Mouse (Mus musculus) c-Kit-positive CD71-positive TER-119-positive erythroid progenitor cells, embryonic 14.5 days (primary cell): ENCODE data around the gene Capn15.

Experiments
- DNase-seq: peaks from one replicate; pipeline ENCODE4 v3.0.0-alpha.2; 2013; ENCODE audit warnings: low spot score

The Capn15 gene

DNA sequence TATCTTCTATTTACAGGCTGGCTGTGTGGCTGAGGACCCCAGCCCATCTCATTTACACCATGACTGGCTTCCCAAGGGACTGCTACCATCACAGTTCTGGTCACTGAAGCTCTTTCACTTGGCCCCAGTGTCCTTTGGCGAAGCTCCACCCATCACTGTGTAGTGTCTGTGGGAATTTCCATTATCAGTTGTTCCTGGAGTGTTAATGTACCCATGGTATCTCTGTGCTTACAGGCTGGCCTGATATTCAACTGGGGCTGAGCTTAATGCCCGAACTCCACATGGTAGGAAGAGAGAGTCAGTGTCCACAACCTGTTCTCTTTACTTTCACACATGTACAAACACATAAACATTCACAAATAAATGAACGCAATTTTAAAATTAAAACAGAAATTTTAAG is 7.9 kb upstream of the Capn15 start:
- DNase-seq = peak; percentile 48

GRCm38 (mm10) chr17:25992274-25992673 is 6.7 kb upstream of the Capn15 start:
- DNase-seq = no peak

- no peak for DNase-seq
These were observed 4.7 kb upstream of the Capn15 start for GRCm38 (mm10) chr17:25990331-25990730.

DNA sequence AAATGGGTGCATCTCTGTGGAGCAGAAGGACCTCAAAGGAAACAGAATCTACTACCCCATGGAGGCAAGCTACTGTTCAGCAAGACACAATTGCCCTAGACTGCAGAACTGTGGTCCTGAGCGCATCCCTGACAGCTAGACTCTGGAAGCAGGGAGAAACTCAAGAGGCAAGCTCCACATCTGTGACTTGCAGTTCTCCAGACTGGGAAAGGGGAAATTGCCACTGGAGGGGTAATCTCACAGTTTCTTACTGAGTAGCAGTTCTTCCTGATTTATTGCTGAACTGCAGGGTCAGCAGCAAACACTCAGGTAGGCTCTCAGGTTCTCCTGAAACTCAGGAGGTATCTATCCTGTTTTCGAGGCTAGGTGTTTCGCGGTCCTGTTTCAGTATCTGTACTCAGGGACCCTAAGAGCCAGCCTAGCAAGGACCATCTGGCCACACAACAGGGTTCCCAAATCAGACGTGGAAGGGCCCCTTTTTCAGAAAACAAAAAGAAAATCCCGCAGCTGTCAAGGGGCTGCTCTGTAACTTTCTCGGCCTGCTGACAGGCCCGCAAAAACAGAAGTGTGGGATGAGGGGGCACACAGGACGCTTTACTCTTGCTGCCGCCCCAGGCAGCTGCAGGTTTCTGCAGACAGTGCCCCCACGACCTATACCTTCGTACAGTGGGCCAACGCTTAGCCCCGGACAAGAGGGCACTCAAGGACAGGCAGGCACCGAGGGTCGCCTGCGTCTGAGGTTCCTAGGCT is 865 bp downstream of the Capn15 start:
- DNase-seq = no peak

GRCm38 (mm10) chr17:25984066-25984465 is 1.5 kb downstream of the Capn15 start:
- no peak for DNase-seq

GRCm38 (mm10) chr17:25982913-25983312 is 2.7 kb downstream of the Capn15 start:
- DNase-seq = no peak

- no peak for DNase-seq
These were observed 4.7 kb downstream of the Capn15 start for GRCm38 (mm10) chr17:25980854-25981253.

DNA sequence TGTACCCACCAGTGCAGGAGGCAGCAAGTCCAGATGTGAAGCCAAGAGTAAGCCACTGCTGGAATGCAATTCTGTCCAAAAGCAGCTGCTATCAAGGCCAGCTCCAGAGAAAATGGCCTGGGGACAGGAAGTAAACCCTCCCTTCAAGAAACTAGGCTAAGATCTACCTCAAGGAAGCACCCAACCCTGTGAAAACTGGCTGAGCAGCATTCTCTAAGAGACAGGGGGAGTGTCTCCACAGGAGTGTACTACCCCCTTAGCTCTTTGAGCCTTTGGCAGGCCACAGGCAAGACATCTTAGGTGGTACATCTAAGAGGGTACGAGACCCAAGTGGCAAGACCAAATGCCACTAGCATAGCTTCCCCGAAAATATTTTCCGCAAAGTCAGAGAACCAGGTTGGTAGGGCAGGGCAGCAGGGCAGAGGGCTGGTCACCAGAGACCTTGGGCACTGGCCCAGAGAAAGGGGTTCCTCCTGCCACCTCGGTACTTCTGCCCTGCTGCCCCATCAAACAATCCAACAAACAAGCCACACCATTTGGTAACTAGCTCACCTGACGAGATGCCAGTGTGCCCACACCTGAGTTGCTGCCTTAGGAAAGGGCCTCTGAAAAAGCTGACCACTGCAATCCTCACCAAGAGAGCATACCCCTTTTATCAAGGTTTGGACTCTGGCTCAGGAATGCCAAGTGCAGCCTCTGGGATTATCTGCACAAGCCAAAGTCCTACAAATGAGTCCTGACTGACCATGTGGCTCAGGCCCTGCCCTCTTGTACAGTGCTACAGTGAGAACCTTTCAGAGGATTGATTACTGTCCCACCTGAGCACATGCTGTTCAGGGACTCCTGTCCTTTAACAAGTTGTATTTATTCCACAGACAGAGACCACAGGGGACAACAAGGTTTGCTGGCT is 5.5 kb downstream of the Capn15 start:
- no peak for DNase-seq

DNA sequence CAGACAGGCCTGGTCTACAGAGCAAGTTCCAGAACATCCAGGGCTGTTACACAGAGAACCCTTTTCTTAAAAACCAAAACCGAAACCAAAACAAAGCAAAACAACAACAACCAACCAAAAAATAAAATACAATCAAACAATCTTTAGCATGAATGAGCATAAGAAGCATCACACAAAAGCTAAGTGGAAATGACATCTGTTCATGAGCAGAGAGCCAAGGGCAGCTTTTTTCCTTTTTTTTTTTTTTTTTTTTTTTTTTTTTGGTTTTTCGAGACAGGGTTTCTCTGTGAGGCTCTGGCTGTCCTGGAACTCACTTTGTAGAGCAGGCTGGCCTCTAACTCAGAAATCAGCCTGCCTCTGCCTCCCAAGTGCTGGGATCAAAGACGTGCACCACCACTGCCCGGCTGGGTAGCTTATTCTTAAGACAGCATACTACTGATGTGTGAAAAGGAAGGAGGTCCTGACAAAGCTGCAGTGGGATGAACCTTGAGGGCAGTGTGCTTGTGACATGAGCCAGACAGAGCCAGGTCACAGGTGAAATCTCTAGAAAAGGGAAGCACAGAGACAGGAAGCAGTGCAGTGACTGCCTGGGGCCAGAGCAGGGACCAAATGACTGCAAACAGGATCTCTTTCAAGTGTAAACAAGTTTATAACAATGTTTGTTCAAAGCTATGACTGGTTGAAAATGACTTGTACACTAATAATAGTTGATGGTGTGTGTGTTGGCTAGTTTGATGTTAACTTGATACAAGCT is 14.5 kb downstream of the Capn15 start:
- no peak for DNase-seq

DNA sequence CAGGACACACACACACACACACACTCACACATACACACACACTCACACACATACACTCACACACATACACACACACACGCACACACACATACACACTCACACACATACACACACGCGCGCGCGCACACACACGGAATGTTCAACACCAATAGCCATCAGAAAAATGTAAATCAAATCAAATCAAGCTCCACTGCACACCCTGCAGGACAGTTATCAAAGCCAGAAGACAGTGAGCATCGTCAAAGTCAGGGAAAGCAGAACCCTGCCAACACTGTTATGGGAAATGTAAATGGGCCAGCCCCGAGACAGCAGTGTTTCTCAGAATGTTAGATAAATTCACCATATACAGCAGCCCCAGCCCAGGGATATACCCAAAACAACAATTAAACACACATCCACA is 15.1 kb downstream of the Capn15 start:
- no peak for DNase-seq

GRCm38 (mm10) chr17:25968176-25968575 is 17.4 kb downstream of the Capn15 start:
- DNase-seq = no peak

- DNase-seq = no peak
These were observed 17.9 kb downstream of the Capn15 start for GRCm38 (mm10) chr17:25967652-25968051.

GRCm38 (mm10) chr17:25964271-25964670 is 21.3 kb downstream of the Capn15 start:
- DNase-seq = no peak

- DNase-seq = no peak
These were observed 23.1 kb downstream of the Capn15 start for GRCm38 (mm10) chr17:25962413-25962905.

- peak; percentile 85 for DNase-seq
These were observed 24.0 kb downstream of the Capn15 start for GRCm38 (mm10) chr17:25961566-25961965.

- no peak for DNase-seq
These were observed 25.7 kb downstream of the Capn15 start for GRCm38 (mm10) chr17:25959630-25960467.

DNA sequence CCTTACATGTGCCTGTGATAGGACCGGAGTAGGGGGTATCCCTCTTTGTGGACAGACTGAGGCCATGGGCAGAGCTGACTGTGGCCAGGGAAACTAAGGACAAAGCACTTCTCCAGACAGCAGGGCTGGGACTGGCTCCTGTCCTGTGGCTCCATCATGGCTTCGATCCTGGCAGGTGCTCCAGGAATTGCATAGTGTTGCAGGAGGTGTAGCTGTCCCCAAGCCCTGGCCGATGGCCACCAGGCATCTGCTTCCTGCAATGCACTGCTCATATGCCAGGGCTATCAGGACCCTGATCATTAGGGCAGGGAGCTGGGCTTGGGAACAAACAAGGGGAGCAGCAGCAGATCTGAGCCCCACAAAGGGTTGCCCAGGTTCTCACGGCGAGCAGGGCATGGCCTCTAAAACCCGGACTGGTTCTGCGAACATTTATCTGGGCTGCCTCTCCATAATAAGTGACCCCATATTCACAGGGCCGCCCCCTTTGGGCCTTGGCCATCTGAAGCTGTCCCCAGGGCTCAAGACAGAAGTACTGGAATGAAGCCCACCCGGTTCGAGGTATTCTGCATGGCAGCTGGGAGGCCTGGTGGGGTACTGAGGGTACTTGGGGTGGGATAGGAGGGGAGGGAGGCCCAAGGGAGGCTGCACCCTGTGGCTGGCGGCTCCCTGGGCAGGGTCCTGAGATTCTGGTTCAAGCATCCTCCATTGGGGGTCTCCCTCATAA is 26.7 kb downstream of the Capn15 start:
- DNase-seq = no peak

DNA sequence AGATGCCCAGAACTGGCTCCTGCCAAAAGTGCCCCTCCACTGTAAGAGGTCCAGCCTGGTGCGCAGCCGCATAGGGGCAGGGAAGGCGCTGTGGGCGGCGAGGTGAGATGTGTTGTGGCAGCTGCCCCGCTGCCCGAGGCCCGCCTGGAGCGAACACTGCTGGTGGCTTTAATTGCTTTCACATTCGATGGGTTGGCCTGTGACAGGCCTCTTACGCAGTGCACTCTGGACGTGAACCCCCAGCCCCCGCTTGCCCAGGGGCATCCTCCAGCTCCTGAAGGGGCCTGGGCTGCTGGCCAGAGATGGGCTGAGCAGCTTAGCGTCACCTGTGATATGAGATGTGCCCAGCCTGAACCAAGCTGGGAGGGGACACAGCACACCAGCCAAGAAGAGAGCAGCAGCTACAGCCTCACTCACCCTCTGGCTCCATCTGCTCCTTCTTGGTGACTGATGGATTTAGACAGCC is 28.0 kb downstream of the Capn15 start:
- no peak for DNase-seq

GRCm38 (mm10) chr17:25956631-25957030 is 29.0 kb downstream of the Capn15 start:
- no peak for DNase-seq

DNA sequence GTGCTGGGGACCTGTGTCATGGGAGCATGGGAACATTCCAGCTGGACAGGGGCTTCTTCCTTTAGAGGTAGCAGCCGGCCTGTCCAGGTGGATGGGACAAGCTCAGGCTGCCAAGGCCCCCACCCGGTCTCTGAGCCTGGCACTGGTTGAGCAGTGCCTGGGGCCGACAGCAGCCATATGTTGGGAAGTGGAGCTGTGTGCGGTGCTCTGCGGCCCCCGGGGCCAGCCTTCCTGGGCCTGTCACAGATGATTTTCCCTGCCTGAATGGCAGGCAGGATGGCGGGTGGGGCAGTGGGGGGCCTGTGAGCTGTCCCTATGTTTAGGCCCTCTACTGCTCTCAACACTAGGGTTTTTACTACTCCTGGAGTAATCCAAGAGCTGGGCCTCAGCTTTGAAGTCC is 29.4 kb downstream of the Capn15 start:
- DNase-seq = no peak

- DNase-seq = no peak
These were observed 29.9 kb downstream of the Capn15 start for GRCm38 (mm10) chr17:25955736-25956135.
